Mouse (Mus musculus): ENCODE measurements around the gene Ahnak. TPM values are rescaled to one million over a fixed set of nuclear protein-coding genes. Genes with fewer than 3 reads are reported as not detected.

Gene Ahnak
- polyA plus RNA-seq, 1 experiment from 2014 or later = 5.0 TPM

DNA sequence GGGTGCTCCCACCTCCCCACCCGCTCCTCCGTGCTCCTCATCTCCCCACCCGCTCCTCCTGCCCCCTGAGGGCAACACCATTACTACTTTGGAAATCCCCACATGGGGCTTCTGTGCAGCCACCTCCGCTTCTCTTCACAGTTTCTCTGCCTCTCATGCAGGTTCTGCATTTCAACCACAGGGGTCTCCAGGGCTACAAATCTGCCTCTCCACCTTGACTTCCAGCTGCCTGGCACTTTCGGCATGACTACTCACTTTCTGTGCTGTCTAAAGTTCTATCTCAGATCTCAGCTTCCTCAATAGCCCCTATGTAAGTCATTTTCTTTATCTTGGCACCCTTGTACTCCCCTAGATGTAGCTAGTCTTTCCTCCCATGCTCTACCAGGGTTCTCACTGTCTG is 78.2 kb downstream of the Ahnak start:
- Histone ChIP-seq H3K4me1 (peaks cover 15% of the 10 kb centered on the region), H3K9me3 (no peaks in the 10 kb centered on the region), H3K4me2 (replicated peaks) (no peak overlapping the region), H3K9ac (no peak overlapping the region), H3K27ac (no peak overlapping the region), H3K4me3 (no peak overlapping the region), H3K36me3 (no peaks in the 10 kb centered on the region), H3K27me3 (replicated peaks) (no peaks in the 10 kb centered on the region)
- WGBS = 78% methylated on average over 5 of the region's 5 CpGs
- no peak for ATAC-seq (ENCODE audit: low FRiP score, low read depth)

- Histone ChIP-seq H3K9ac (no peak overlapping the region), H3K9me3 (no peaks in the 10 kb centered on the region), H3K27ac (no peak overlapping the region), H3K4me3 (no peak overlapping the region), H3K4me2 (replicated peaks) (no peak overlapping the region), H3K36me3 (no peaks in the 10 kb centered on the region), H3K4me1 (peaks cover 15% of the 10 kb centered on the region), H3K27me3 (replicated peaks) (no peaks in the 10 kb centered on the region)
- WGBS = 75% methylated on average over 8 of the region's 8 CpGs
- no peak for ATAC-seq (ENCODE audit: low FRiP score, low read depth)
These were observed 80.7 kb downstream of the Ahnak start for GRCm38 (mm10) chr19:9069687-9070307.

GRCm38 (mm10) chr19:9070316-9070715 is 81.2 kb downstream of the Ahnak start:
- Histone ChIP-seq H3K27ac (no peak overlapping the region), H3K9ac (no peak overlapping the region), H3K27me3 (replicated peaks) (no peaks in the 10 kb centered on the region), H3K9me3 (no peaks in the 10 kb centered on the region), H3K4me3 (no peak overlapping the region), H3K36me3 (no peaks in the 10 kb centered on the region), H3K4me2 (replicated peaks) (no peak overlapping the region), H3K4me1 (peaks cover 15% of the 10 kb centered on the region)
- 74% methylated on average over 2 of the region's 2 CpGs for WGBS
- ATAC-seq (ENCODE audit: low FRiP score, low read depth) = no peak

GRCm38 (mm10) chr19:9071456-9072156 is 82.5 kb downstream of the Ahnak start:
- Histone ChIP-seq H3K9ac (no peak overlapping the region), H3K36me3 (no peaks in the 10 kb centered on the region), H3K4me2 (replicated peaks) (no peak overlapping the region), H3K9me3 (no peaks in the 10 kb centered on the region), H3K27ac (no peak overlapping the region), H3K4me3 (no peak overlapping the region), H3K27me3 (replicated peaks) (no peaks in the 10 kb centered on the region), H3K4me1 (peaks cover 5% of the 10 kb centered on the region; the same call in 1 of the 2 replicates)
- WGBS = 48% methylated on average over 7 of the region's 7 CpGs
- ATAC-seq (ENCODE audit: low FRiP score, low read depth) = 0 out of 2 replicates have a peak, but pooled peaks have one; percentile 41

GRCm38 (mm10) chr19:9072157-9072530 is 83.1 kb downstream of the Ahnak start:
- H3K36me3 ChIP-seq = no peaks in the 10 kb centered on the region
- H3K27me3 ChIP-seq (replicated peaks) = no peaks in the 10 kb centered on the region
- no peak overlapping the region for H3K27ac ChIP-seq
- no peak overlapping the region for H3K9ac ChIP-seq
- ATAC-seq (ENCODE audit: low FRiP score, low read depth) = no peak
- no peak overlapping the region for H3K4me2 ChIP-seq (replicated peaks)
- no peaks in the 10 kb centered on the region for H3K9me3 ChIP-seq
- 80% methylated on average over 2 of the region's 2 CpGs for WGBS
- no peak overlapping the region for H3K4me3 ChIP-seq
- peaks cover 5% of the 10 kb centered on the region; the same call in 1 of the 2 replicates for H3K4me1 ChIP-seq

DNA sequence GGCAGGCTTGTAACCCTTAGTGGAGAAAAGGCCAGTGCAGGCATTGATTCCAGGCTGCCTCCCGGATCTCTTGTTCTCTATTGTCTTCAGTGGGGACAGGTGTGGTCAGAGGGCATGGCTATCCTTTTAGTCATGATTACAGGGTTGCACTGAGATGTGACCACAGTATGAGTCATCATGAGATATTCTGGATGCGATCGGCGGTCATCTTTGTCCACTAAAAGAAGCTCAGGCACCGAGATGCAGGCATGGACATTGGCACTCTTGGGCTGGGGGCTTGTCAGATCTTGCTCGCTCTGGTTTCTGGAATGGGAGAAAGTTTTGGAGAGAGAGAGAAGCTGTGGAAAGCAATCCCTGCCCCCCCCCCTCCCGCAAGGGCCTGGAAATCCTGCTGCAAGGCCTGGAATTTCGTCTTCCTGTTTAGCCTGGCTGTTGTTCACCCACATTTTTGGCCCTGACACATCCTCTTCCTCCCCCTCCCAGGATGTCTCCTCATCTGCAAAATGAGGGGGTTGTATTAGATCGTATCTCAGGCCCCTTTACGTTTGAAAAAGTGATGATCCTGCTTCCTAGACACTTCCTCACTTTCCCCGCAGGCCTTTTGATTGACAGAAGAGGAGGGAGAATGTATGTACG is 84.8 kb downstream of the Ahnak start:
- Histone ChIP-seq H3K36me3 (no peaks in the 10 kb centered on the region), H3K9me3 (no peaks in the 10 kb centered on the region), H3K4me1 (peaks cover 5% of the 10 kb centered on the region; the same call in 1 of the 2 replicates), H3K27me3 (replicated peaks) (no peaks in the 10 kb centered on the region), H3K27ac (no peak overlapping the region), H3K4me2 (replicated peaks) (no peak overlapping the region), H3K4me3 (no peak overlapping the region), H3K9ac (no peak overlapping the region)
- WGBS = 79% methylated on average over 12 of the region's 12 CpGs
- no peak for ATAC-seq (ENCODE audit: low FRiP score, low read depth)

DNA sequence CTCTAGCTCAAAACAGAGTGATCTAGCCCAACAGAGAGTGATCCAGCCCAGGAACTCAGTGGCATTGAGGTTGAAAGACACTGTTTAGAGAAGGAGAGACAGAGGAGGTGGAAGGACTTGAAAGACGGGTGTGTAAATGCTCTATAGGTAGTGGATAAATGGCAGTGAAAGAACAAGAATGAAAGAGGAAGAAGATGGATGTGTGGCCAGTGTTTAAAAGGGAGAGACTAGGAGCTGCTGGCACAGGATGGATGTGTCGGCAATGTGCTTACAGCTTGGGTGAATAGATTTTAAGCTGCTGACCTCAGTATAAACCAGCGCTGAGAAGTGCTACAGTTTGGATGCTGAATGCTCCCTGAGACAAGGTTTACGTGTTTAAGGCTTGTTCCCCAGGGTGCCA is 85.3 kb downstream of the Ahnak start:
- H3K9me3 ChIP-seq = no peaks in the 10 kb centered on the region
- H3K27me3 ChIP-seq (replicated peaks) = no peaks in the 10 kb centered on the region
- no peak for ATAC-seq (ENCODE audit: low FRiP score, low read depth)
- WGBS = 63% methylated on average over 4 of the region's 4 CpGs
- no peak overlapping the region for H3K4me3 ChIP-seq
- no peak overlapping the region for H3K9ac ChIP-seq
- no peak overlapping the region for H3K4me2 ChIP-seq (replicated peaks)
- no peak overlapping the region for H3K27ac ChIP-seq
- H3K36me3 ChIP-seq = no peaks in the 10 kb centered on the region
- peaks cover 5% of the 10 kb centered on the region; the same call in 1 of the 2 replicates for H3K4me1 ChIP-seq

- H3K27me3 ChIP-seq (replicated peaks) = no peaks in the 10 kb centered on the region
- H3K4me3 ChIP-seq = no peak overlapping the region
- H3K4me1 ChIP-seq = peaks cover 5% of the 10 kb centered on the region; the same call in 1 of the 2 replicates
- no peaks in the 10 kb centered on the region for H3K36me3 ChIP-seq
- no peak for ATAC-seq (ENCODE audit: low FRiP score, low read depth)
- no peaks in the 10 kb centered on the region for H3K9me3 ChIP-seq
- no peak overlapping the region for H3K4me2 ChIP-seq (replicated peaks)
- WGBS = 76% methylated on average over 2 of the region's 2 CpGs
- no peak overlapping the region for H3K9ac ChIP-seq
- H3K27ac ChIP-seq = no peak overlapping the region
These were observed 86.5 kb downstream of the Ahnak start for GRCm38 (mm10) chr19:9075558-9075957.

DNA sequence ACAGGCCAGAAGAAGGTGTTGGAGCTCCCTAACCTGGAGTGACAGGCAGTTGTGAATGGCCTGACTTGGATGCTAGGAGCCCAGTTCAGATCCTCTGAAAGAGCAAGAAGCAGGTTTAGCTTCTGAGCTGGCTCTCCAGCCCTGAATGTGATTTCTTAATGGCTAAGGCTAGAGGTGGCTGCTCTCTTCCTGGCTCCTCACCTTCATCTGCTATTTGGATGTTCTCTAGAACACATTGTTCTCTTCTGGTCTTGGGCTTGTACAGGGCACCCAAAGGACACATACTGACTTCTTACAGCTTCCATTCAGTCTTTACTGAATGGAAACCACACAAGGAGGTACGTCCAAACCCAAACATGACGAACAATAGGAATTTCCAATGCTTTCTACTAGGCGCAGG is 87.0 kb downstream of the Ahnak start:
- H3K27ac ChIP-seq = no peak overlapping the region
- H3K9ac ChIP-seq = no peak overlapping the region
- no peaks in the 10 kb centered on the region for H3K36me3 ChIP-seq
- no peaks in the 10 kb centered on the region for H3K9me3 ChIP-seq
- no peak overlapping the region for H3K4me3 ChIP-seq
- 89% methylated on average over 3 of the region's 3 CpGs for WGBS
- no peak overlapping the region for H3K4me2 ChIP-seq (replicated peaks)
- peaks cover 5% of the 10 kb centered on the region; the same call in 1 of the 2 replicates for H3K4me1 ChIP-seq
- no peak for ATAC-seq (ENCODE audit: low FRiP score, low read depth)
- no peaks in the 10 kb centered on the region for H3K27me3 ChIP-seq (replicated peaks)

- H3K9ac ChIP-seq = no peak overlapping the region
- no peaks in the 10 kb centered on the region for H3K36me3 ChIP-seq
- no peak for ATAC-seq (ENCODE audit: low FRiP score, low read depth)
- no peak overlapping the region for H3K27ac ChIP-seq
- 84% methylated on average over 4 of the region's 4 CpGs for WGBS
- no peak overlapping the region for H3K4me2 ChIP-seq (replicated peaks)
- no peaks in the 10 kb centered on the region for H3K27me3 ChIP-seq (replicated peaks)
- no peaks in the 10 kb centered on the region for H3K4me1 ChIP-seq
- no peak overlapping the region for H3K4me3 ChIP-seq
- no peaks in the 10 kb centered on the region for H3K9me3 ChIP-seq
These were observed 88.0 kb downstream of the Ahnak start for GRCm38 (mm10) chr19:9076982-9077660.

DNA sequence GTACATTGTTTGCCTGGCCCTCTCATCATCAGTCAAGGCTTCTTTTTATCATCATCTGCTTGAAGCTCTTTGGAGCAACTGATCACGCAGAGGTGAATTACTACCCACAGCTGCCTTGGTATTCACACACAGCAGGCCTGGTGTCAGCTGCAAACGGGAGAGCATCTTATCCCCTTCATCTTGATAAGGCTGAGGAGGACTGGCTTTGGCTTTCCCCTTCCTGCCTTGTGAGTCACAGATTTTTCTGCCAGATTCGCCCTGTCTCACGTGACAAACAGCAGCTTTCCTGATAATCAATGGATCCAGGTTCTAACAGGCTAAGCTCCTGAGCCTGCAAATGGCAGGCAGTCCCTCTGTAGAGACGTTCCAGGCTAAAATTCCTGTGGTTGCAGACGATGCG is 90.8 kb downstream of the Ahnak start:
- H3K4me3 ChIP-seq = no peak overlapping the region
- no peak for ATAC-seq (ENCODE audit: low FRiP score, low read depth)
- H3K4me2 ChIP-seq (replicated peaks) = no peak overlapping the region
- H3K27ac ChIP-seq = no peak overlapping the region
- H3K27me3 ChIP-seq (replicated peaks) = no peaks in the 10 kb centered on the region
- H3K9ac ChIP-seq = no peak overlapping the region
- H3K9me3 ChIP-seq = no peaks in the 10 kb centered on the region
- 37% methylated on average over 7 of the region's 7 CpGs for WGBS
- no peaks in the 10 kb centered on the region for H3K36me3 ChIP-seq
- H3K4me1 ChIP-seq = no peaks in the 10 kb centered on the region

Data from neural tube, embryonic 12.5 days (tissue).